Mouse (Mus musculus) fibroblast of lung, adult 2 months (primary cell): Measurements from ENCODE around the gene Tcf25.
"Not testable (repeated sequence)": the region's sequence is repeated elsewhere in the genome, so short reads cannot be mapped to it uniquely, and the experiment has no call there.

ENCODE experiments used
- DNase-seq: peaks from one replicate; pipeline ENCODE4 v3.0.0-alpha.2; 2011; ENCODE audit warnings: low read depth

Gene Tcf25

DNA sequence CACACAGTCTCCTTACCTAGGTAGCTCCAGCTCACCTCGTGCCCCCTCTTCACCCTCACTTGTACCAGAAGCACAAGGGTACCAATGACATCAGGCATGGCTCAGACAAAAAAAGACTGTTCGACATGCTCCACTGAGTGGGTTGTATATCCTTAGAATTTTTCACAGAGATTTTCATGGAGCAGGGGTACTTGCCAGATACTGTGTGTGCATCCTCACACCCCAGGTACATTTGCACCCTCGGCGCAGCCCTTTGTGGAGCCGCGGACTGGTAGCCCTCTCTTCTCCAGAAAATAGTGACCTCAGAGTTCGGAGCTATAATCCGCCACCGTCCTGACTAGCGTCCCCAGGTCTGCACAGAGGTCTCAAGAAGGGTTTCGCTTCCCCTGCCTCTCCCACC lies 37.2 kb downstream of the Tcf25 start:
- no peak for DNase-seq

DNA sequence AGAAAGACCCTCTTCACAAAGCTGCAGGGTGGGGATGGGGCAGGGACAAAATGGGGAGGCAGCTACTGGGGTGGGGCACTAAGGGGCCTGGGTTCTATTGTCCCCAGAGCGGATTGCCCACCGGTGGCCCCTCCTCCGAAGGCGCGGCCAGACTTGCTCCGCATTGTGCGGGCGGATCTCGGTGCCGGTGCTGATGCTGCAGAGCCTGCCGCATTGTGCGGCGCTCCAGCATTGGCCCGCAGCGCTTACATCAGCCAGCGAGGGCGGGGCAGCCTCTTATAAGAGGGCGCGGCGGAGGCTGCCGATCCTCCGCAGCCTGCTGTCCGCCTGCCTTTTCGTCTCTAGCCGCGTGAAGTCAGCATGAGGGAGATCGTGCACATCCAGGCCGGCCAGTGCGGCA lies 37.7 kb downstream of the Tcf25 start, which contains the start of gene Tubb3:
TSS of gene Tubb3 (plus strand) at position 179 of the 400 bp plus-strand sequence.
- DNase-seq = no peak

DNA sequence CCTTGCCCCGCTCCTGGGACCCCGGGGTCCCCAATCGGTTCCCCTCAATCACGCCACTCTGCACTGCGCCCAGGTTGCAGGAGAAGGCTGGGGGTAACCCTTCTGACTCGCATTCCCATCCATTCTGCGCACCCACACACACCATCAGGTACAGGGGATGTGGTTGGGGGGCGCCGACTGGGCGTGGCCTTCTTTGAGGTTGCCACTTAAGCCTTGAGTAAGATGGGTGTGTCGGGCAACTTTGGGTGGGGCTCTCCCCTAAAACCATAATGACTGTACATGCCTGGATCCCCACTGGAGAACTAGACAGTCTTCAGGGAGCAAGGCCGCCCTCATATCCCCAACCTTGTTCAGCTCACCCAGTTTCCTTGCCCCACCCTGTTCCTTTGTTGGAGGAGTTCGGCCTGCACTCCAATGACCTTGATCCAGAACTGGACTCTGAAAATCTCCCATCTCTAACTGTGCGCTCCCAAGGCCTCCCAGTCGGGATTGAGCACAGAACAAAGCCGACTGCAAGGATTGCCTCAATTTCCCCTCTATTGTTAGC lies 38.3 kb downstream of the Tcf25 start:
- DNase-seq = no peak

DNA sequence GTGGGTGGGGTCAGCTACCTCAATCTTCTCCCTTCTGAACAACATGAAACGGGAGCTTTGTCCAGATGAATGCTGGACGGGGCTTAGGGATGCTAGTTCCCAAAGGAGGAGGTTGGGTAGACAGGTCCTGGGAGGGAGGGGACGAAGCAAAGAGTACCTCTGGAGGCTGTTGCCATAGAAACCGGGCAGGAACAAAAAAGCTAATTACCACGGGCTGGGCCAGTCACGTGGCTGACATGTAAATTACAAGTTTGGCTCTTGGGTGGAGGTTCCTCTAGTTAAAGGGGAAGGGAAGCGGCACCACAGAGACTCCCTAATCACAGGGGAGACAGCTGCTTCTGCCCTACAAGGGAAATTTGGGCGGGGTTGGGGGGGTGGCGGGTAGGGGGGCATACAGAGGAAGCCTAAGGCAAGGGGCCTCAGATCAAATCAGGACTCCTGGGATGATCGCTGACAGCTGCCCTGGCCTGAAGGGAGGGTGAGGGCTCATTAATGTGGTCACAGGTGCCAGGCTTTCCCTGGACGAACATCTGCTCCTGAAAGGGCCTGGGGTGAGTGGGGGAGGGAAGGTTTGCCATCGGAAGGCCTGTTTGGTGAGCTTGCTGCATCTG lies 39.1 kb downstream of the Tcf25 start:
- DNase-seq = no peak

DNA sequence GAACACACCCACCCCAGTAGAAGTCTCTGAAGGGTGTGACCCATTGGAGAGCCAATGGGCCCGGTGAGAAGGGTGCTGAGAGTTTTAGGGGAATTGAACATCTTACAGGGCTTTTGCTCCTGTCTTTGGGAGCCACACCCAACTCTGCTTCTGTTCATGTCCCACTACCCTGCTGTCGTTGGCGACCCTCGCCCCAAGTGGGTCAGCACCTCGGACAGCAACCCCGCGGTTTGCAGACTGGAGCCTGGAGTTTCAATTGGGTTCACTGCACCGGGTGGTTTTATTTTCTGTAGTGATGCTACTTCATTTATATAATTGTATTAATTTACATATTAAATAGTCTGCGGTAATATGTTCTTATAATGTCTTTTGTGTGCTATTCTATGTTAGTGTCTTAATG lies 40.7 kb downstream of the Tcf25 start:
- DNase-seq = no peak

DNA sequence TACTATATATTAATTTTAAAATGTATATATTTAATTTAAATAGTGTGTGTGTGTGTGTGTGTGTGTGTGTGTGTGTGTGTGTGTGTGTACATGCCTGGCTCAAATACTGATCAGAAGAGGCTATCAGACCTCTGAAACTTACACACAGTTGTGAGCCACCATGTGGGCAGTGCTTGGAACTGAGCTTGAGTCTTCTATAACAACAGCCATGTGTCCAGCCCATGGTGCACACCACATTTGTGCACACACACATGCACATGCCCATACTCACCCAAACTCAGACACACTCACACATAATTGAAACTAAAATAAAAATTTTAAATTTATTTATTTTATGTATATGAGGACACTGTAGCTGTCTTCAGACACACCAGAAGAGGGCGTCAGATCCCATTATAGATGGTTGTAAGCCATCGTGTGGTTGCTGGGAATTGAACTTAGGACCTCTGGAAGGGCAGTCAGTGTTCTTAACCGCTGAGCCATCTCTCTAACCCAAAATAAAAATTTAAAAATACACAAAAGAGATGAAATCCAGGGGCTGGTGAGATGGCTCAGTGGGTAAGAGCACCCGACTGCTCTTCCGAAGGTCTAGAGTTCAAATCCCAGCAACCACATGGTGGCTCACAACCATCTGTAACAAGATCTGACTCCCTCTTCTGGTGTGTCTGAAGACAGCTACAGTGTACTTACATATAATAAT lies 41.6 kb downstream of the Tcf25 start:
- not testable (repeated sequence) for DNase-seq

DNA sequence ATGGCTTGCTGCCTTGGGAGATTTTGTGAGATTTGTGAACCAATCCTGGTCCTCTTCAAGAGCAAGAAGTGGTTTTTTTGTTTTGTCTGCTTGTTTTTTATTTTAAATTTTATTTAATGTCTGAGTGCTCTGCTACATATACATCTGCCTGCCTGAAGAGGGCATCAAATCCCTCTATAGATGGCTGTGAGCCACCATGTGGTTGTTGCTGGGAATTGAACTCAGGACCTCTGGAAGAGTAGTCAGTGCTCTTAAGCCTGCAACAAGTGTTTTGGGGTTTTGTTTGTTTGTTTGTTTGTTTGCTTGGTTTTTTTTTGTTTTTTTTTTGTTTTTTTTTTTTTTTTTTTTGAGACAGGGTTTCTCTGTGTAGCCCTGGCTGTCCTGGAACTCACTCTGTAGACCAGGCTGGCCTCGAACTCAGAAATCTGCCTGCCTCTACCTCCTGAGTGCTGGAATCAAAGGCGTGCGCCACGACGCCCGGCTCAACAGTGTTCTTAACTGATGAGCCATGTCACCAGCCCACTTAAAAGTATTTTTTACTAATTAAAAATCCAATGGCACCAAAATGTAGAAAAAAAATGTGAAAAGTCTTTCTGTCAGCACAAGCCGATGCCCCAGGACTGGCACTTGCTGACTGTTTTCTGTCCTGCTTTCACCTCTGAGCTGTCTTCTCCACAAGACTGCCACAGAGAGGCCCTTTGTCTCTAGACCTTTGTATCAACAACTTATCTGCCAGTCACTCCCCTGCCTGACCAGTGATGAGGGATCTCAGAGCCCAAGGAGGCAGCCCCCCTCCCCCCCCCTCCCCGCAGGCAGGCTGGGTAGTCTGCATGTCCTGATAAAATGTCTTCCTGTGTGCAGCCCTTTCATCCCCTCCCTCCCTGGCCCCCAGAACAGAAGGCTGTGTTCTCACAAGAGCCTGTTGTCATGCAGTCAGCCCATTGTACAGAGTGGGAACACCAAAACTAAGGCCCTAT lies 42.7 kb downstream of the Tcf25 start:
- no peak for DNase-seq

DNA sequence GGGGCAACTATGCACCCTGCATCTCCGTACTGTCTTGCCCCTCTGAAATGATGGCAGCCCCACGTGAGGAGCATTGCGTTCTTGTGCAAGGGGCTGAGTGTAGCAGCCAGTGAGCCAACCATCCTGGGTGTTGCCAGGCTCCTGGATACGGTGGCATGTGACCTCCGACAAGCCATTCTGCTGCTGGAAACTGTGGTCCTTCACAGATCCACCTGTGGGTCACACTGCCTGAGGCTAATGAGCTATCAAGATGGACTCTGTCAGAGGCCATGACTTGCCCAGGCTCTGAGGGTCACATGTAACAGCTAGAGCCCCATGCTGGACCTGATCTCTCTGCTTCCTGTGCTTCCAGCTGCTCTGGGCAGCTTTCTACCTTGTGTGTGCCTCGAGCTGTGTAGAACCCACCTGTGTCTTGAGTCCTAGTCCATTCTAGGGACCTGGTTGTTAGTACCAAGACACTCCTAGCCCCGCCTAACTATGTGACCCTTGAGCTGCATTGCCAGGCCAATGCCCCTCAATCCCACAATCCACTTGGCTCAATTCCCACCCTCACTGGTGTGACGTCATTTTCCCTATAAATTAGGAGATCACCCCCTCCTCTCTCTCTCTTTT lies 43.5 kb downstream of the Tcf25 start:
- DNase-seq = no peak

DNA sequence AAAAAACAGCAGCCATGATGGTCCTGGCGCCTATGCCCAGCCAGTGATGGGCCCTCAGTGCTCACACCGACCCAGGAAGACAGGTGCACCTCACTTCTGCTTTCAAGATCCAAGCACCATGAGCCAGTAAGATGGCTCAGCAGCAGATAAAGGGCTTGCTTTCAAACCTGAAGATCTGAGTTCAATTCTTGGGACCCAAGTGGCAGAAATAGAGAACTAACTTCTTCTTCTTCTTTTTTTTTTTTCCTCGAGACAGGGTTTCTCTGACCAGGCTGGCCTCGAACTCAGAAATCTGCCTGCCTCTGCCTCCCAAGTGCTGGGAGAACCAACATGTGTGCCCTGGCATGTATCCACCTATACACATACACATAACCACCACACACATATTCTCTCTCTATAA lies 46.2 kb downstream of the Tcf25 start:
- no peak for DNase-seq

DNA sequence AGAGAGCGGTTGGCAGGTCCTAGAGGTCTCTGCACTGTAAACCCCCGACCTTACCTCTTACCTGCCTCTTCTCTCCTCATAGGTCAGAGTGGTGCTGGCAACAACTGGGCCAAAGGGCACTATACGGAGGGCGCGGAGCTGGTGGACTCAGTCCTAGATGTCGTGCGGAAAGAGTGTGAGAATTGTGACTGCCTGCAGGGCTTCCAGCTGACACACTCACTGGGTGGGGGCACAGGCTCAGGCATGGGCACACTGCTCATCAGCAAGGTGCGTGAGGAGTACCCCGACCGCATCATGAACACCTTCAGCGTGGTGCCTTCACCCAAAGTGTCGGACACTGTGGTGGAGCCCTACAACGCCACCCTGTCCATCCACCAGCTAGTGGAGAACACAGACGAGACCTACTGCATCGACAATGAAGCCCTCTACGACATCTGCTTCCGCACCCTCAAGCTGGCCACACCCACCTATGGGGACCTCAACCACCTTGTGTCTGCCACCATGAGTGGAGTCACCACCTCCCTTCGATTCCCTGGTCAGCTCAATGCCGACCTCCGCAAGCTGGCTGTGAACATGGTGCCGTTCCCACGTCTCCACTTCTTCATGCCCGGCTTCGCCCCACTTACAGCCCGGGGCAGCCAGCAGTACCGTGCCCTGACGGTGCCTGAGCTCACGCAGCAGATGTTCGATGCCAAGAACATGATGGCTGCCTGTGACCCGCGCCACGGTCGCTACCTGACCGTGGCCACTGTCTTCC lies 47.1 kb downstream of the Tcf25 start:
- no peak for DNase-seq

DNA sequence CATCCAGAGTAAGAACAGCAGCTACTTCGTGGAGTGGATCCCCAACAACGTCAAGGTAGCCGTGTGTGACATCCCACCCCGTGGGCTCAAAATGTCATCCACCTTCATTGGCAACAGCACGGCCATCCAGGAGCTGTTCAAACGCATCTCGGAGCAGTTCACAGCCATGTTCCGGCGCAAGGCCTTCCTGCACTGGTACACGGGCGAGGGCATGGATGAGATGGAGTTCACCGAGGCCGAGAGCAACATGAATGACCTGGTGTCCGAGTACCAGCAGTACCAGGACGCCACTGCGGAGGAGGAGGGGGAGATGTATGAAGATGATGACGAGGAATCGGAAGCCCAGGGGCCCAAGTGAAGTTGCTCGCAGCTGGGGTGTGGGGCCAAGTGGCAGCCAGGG lies 47.8 kb downstream of the Tcf25 start:
- DNase-seq = no peak

DNA sequence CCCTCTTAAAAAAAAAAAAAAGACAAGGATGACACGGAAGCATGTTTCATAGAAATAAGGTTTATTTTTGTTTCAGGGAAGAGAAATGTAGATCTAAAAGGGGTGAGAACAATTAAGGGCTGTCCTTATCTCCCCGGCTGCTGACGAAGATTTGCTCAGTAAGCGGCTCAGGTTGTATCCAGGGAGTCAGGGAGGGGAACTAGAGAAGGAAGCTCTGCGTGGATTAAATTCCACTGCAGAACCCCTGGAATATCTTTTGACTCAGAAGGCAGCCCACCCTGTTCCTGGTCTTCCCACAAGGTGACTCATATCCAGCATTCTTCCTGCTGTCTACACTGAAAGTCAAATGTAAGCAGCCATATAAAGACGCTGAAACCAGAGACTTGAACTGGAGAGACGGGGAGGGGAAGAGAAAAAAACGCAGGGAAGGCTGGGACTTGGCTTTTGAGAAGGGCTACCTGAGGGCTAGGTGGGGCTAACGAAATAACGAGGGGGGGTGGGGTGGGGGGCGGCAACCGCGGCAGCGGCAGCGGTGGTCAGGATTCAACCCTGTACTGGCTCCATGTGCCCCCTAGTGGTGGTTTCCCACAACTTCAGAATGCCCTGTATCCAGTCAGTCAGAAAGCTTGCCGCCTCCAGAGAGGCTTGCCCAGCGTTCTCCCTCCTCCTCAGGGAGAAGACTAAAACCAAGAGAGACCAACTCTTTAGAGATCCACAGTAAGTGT lies 48.7 kb downstream of the Tcf25 start:
- peak; percentile 55 for DNase-seq

DNA sequence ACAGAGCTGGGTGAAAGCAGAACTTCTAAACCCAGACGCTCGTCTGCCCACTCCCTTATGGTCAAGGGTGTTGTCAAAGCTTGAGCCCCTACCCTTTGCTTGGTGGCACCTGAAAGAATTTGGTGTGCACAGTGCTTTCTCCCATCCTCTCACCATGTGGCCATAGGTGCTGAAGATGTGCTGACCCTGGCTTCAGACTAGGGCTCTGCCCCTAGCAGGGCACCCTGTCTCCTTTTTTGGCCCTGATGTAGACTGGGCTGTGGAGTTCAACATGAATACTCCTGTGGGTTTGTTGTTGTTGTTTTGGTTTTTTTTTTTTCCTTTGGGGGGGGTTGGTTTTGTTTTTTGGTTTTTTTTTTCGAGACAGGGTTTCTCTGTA lies 49.2 kb downstream of the Tcf25 start:
- DNase-seq = no peak

DNA sequence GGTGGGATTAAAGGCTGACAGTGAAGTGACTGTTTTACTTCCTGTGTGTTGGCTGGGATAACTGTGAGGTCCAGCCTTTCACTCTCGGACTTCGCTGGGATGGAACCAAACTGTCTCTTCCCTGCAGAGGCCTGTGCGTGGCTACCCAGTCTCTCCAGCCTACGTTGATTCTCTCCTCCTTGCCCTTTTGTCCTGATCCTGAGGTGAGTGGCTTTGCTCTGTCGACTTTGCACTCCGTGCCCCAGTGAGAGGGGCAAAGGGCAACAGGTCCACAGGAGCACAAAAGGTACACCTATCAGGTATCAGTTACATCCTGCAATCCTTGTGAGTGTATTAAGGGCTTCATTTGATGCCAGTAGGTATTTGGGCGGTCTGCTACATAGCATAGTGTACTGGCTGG lies 49.9 kb downstream of the Tcf25 start, which contains the start of gene Def8:
TSS of gene Def8 (plus strand) at position 87 of the 400 bp plus-strand sequence.
- no peak for DNase-seq

DNA sequence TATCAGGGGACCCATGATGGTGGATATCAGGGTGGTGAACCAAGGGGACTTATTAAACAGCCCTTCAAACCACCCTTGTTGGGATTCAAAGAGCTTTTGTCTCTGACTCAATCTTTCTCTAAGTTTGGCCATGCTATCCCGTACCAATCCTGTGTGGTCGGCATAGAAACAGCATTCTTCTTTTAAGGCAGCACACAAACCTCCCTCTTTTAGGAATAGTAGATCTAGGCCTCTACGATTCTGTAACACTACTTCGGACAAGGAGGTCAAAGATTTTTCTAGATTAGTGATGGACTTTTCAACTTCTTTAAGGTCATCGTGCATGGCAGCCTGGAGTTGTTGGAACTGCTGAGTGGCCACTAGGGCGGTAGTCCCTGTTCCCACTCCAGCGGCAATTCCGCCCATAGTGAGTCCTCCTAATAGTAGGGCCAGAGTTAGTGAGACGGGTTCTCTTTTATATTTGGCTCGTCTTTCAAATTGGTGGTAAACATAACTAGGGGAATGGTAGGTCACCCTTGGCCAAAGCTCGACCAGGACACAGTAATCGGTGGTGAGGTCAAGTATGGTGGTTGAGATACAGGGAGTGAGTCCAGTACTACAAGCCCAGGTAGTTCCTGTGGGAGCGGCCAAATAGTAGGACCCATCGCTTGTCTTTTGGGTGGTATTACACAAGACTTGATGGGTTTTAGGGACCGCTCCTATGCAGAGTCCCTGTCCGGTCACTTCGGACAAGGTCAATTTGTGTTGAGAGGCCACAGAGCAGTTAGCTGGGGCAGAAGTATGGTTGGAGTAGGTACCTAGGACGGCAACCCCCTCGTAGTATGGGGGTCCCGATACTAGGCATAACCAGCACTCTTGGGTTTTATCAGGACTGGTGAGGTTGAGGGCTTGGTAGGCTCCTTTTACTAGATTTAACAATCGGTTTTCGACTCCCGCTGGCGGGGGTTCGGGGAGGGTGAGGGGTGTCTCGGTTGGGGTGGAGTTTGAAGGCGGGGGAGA lies 53.3 kb downstream of the Tcf25 start:
- no peak for DNase-seq

DNA sequence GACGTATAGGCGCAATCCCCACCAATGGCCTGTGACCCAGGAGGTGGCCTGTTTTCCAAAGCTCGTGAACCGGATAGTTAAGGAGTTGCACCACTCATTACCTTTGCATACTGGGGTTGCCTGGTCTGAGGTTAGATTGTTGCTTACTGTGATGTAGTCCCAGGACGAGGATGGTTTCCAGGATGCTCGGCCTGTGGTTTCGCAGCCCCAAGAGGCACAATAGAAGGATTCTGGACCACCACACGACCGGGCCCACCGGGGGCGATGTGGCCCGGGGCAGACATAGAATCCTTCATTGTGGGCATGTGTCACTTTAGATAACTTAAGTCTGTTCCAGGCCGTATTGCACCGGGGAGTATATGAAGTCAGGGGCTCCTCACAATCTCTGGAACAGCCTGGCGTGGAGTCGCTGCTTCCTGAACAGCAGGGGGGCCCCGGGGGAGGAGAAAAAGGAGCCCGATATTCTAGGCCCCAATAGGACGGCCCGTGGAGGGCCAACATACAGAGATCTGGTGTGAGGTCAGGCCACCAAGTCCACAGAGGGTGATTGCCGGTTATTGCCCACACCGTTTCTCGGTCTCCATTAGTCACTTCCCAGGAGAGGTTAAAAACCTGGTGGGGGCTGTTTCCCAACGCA lies 54.2 kb downstream of the Tcf25 start:
- DNase-seq = no peak

DNA sequence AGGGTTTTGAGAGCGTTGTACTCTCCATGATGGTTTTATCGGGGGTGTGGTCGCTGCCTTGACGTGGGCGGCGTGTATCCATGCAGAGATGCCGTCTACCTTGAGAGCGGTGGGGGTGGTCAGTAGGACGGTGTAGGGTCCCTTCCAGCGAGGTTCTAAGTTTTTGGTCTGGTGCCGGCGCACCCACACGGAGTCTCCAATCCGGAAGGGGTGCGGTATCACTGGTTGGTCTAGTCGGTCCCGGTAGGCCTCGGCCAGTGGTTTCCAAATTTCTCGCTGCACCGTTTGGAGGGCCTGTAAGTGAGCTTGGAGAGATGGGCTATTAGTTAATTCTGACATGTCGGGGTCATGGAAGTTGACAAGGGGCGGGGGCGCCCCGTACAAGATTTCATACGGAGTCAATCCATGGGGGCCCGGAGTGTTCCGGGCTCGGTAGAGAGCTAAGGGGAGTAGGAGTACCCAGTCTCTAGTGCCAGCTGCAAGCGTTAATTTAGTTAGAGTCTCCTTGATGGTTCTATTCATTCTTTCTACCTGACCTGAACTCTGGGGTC lies 54.9 kb downstream of the Tcf25 start:
- DNase-seq = no peak

DNA sequence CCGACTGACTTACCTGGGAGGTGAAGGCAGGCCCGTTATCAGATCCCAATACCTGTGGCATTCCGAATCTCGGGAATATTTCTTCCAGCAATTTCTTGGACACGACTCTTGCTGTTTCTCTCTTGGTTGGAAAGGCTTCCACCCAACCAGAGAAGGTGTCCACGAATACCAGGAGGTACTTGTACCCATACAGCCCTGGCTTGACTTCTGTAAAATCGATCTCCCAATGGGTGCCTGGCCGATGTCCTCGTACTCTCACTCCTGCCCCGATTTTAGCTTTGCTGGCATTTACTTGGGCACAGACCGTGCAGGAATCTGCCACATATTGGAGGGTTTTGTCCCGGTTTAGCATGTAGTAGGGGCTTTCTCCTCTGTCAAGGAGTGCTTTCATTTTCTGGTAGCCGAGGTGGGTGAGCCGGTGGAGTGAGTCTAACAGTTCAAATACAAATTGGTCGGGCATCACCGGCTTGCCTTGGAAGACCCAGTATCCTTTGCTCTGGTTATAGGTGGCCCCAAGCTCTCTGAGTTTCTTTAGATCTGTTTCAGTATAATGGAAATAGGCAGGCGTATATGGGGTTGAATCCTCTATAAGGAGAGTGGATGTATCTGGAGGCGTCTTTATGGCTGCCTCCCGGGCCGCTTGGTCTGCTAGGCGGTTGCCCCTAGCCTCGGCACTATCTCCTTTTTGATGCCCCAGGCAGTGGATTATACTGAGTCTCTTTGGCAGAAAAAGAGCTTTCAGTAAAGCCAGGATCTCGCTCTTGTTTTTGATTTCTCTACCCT lies 55.6 kb downstream of the Tcf25 start:
- DNase-seq = no peak
